Mouse (Mus musculus) heart, embryonic 14.5 days (tissue): ENCODE data around the gene Tpd52l2. TPM values are rescaled to one million over a fixed set of nuclear protein-coding genes. Genes with fewer than 3 reads are reported as not detected.
"Not testable (repeated sequence)": the region's sequence is repeated elsewhere in the genome, so short reads cannot be mapped to it uniquely, and the experiment has no call there.

ENCODE experiments used
- ATAC-seq: fragments of 200-750 bp; cut with Nextera tagmentation; 2 replicates; pipeline ENCODE4 v1.8.0; 2017; ENCODE audit warnings: low read depth, moderate TSS enrichment; ENCODE audit not compliant: insufficient number of reproducible peaks, insufficient read depth, low FRiP score
- H3K27ac ChIP-seq, 2 experiments: fragments of 200-500 bp in 1 of 2; fragments of 300-500 bp in 1 of 2; sonication (generic) in 1 of 2; replicated peaks in 1 of 2; 2 replicates each; pipeline ENCODE4 v1.5.1; 2012 to 2014; ENCODE audit warnings: low read depth in 2 of 2, low read length in 2 of 2, control low read depth in 1 of 2, mild to moderate bottlenecking in 1 of 2, mixed read lengths in 1 of 2; ENCODE audit not compliant: control insufficient read depth in 1 of 2, insufficient read depth in 1 of 2
- H3K27me3 ChIP-seq: fragments of 300-500 bp; sonication (generic); 2 replicates; pipeline ENCODE4 v1.6.1; 2014; ENCODE audit warnings: mild to moderate bottlenecking, low read length, control low read depth; ENCODE audit not compliant: control insufficient read depth, insufficient read depth
- H3K36me3 ChIP-seq: fragments of 300-500 bp; sonication (generic); 2 replicates; pipeline ENCODE4 v1.6.1; 2014; ENCODE audit warnings: mild to moderate bottlenecking, control low read depth, low read length, mixed read lengths; ENCODE audit not compliant: control insufficient read depth, insufficient read depth
- H3K4me1 ChIP-seq, 2 experiments: fragments of 200-500 bp in 1 of 2; fragments of 300-500 bp in 1 of 2; sonication (generic) in 1 of 2; 2 replicates each; pipeline ENCODE4 v1.6.1; 2012 to 2014; ENCODE audit warnings: low read length in 2 of 2, control low read depth in 1 of 2, mixed read lengths in 1 of 2; ENCODE audit not compliant: control insufficient read depth in 2 of 2, insufficient read depth in 2 of 2
- H3K4me2 ChIP-seq: fragments of 300-500 bp; sonication (generic); 2 replicates; pipeline ENCODE4 v1.6.1; 2014; ENCODE audit warnings: mild to moderate bottlenecking, low read length
- H3K4me3 ChIP-seq, 2 experiments: fragments of 200-500 bp in 1 of 2; fragments of 300-500 bp in 1 of 2; sonication (generic) in 1 of 2; 2 replicates each; pipeline ENCODE4 v1.5.1; 2012 to 2014; ENCODE audit warnings: low read length in 2 of 2, mild to moderate bottlenecking in 2 of 2, control low read depth in 1 of 2, low read depth in 1 of 2, moderate library complexity in 1 of 2; ENCODE audit not compliant: control insufficient read depth in 1 of 2, insufficient read depth in 1 of 2
- H3K9ac ChIP-seq: fragments of 300-500 bp; sonication (generic); 2 replicates; pipeline ENCODE4 v1.6.1; 2014; ENCODE audit warnings: mild to moderate bottlenecking, low read length
- H3K9me3 ChIP-seq: fragments of 300-500 bp; sonication (generic); 2 replicates; pipeline ENCODE4 v1.6.1; 2016; ENCODE audit warnings: low read length, control low read depth; ENCODE audit not compliant: control insufficient read depth
- WGBS: fragments of 180-500 bp; shearing (Covaris S2); extraction: QIAGEN DNeasy Blood & Tissue Kit; methylation state at CpG from one replicate; pipeline ENCODE4 v1.1.7; 2014; 5-methylcytosine and 5-hydroxymethylcytosine counted together
- polyA plus RNA-seq: library from polyadenylated mRNA; unstranded; fragments of >200 nt; fragmentation: Nextera tagmentation; extraction: Ambion mirVana; gene quantifications from 2 replicates; pipeline ENCODE4 v1.2.1, GENCODE M21; 2014

The Tpd52l2 gene
- polyA plus RNA-seq, 1 experiment from 2014 or later = 139 TPM

GRCm38 (mm10) chr2:181491432-181492205 is 5.3 kb upstream of the Tpd52l2 start:
- ATAC-seq = no peak

DNA sequence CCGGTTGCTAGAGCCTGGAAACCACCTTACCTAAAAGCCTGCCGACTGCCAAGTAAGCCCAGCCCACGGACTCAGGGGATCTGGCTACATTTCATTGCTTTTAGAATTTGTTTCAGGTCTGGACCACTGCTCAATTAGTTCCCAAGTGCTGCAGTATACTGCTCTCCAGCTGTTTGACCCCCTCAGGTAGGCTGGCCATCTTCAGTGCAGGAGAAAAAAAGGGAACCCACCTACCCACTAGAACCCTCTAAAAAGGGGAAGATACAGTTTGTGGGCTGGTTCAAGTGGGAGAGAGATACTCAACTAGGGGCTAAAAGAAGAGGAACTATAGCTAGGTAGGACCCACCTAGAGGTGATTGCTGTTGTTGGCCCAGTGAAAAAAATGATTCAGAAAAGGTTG is 4.7 kb upstream of the Tpd52l2 start:
- H3K4me2 ChIP-seq = no peak overlapping the region
- H3K9ac ChIP-seq = no peak overlapping the region
- H3K4me3 ChIP-seq = no peak overlapping the region
- 46% methylated on average over 3 of the region's 3 CpGs for WGBS
- peaks cover 7 to 11% of the 10 kb centered on the region in 2 experiments for H3K4me1 ChIP-seq
- no peaks in the 10 kb centered on the region for H3K9me3 ChIP-seq
- no peak for ATAC-seq
- no peaks in the 10 kb centered on the region for H3K27me3 ChIP-seq
- no peaks in the 10 kb centered on the region for H3K36me3 ChIP-seq
- no peak overlapping the region for H3K27ac ChIP-seq

More at GRCm38 (mm10) chr2:181491432-181492205, 5.3 kb upstream of the Tpd52l2 start:
- 30% methylated on average over 7 of the region's 7 CpGs for WGBS
- Histone ChIP-seq H3K27ac (no peak overlapping the region), H3K9me3 (no peaks in the 10 kb centered on the region), H3K9ac (no peak overlapping the region), H3K27me3 (no peaks in the 10 kb centered on the region), H3K4me3 (no peak overlapping the region), H3K4me1 (peaks cover 9 to 17% of the 10 kb centered on the region in 2 experiments), H3K4me2 (no peak overlapping the region), H3K36me3 (no peaks in the 10 kb centered on the region)

- Histone ChIP-seq H3K4me3 (no peak within 1 kb of the TSS), H3K9me3 (no peaks in the 10 kb centered on the region), H3K36me3 (no peaks in the 10 kb centered on the region), H3K27me3 (no peaks in the 10 kb centered on the region), H3K27ac (no peak within 1 kb of the TSS), H3K4me1 (peaks cover 2 to 11% of the 10 kb centered on the region in 2 experiments; a peak in 3 of 4 replicates), H3K9ac (no peak within 1 kb of the TSS), H3K4me2 (no peak within 1 kb of the TSS)
- 80% methylated on average over 31 of the region's 31 CpGs for WGBS
- no peak for ATAC-seq
These were observed 3.6 kb upstream of the Tpd52l2 start, which contains the start of gene Abhd16b for GRCm38 (mm10) chr2:181493156-181493927. TSS of gene Abhd16b (plus strand) at chr2:181493206.

DNA sequence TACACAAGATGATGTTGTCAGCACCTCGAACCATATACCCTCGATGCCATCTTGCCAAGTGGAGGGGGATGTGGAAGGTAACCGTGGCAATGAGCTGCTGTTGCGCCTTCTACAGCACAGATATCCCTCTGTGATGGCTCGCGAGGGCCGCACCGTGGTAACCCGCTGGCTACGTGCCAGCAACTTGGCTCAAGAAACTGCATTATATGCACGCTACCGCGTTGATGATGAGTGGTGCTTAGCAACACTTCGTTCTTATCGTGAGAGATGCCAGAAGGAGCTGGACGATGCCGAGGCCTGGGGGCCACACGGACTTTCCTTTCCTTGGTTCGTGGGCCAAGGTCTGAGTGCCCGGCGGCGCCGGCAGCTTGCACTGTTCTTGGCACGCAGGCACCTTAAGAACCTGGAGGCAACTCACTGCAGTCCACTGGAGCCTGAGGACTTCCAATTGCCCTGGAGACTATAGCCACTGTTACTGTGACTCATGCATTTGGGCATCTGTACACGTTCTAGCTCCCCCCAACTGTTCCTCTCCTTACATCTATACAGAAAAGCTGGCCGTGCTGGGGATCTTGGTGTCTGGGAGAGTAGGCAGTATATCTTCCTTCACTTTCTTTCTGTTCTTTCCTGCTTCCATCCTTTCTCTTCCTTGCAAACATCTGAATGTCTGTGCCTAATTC is 2.5 kb upstream of the Tpd52l2 start:
- no peak overlapping the region for H3K9ac ChIP-seq
- no peak for ATAC-seq
- H3K4me1 ChIP-seq = peaks cover 2 to 14% of the 10 kb centered on the region in 2 experiments; a peak in 3 of 4 replicates
- H3K36me3 ChIP-seq = peaks cover under 1% of the 10 kb centered on the region
- H3K4me2 ChIP-seq = no peak overlapping the region
- no peaks in the 10 kb centered on the region for H3K9me3 ChIP-seq
- H3K27me3 ChIP-seq = no peaks in the 10 kb centered on the region
- no peak overlapping the region for H3K4me3 ChIP-seq
- H3K27ac ChIP-seq = no peak overlapping the region
- WGBS = 62% methylated on average over 26 of the region's 26 CpGs

- H3K9ac ChIP-seq, H3K9me3 ChIP-seq, H3K4me3 ChIP-seq, H3K27me3 ChIP-seq, ATAC-seq: not testable (repeated sequence)
- Histone ChIP-seq H3K4me2 (peak overlapping the region; percentile 91; the same call in 1 of the 2 replicates), H3K4me1 (peaks cover 2 to 14% of the 10 kb centered on the region in 2 experiments; a peak in 3 of 4 replicates), H3K36me3 (peaks cover 14% of the 10 kb centered on the region), H3K27ac (peak overlapping the region in 1 of 2 experiments; percentile 91; a peak in 1 of 4 replicates)
- WGBS = 53% methylated on average over 8 of the region's 8 CpGs
These were observed 1.1 kb upstream of the Tpd52l2 start for GRCm38 (mm10) chr2:181495845-181496244.

GRCm38 (mm10) chr2:181496281-181496680 is 661 bp upstream of the Tpd52l2 start:
- 15% methylated on average over 8 of the region's 8 CpGs for WGBS
- ATAC-seq = peak; percentile 52; the same call in 1 of the 2 replicates
- no peaks in the 10 kb centered on the region for H3K27me3 ChIP-seq
- no peaks in the 10 kb centered on the region for H3K9me3 ChIP-seq
- H3K4me1 ChIP-seq = peaks cover 2 to 14% of the 10 kb centered on the region in 2 experiments; a peak in 3 of 4 replicates
- peak overlapping the region; percentile 93 for H3K9ac ChIP-seq
- H3K4me2 ChIP-seq = peak overlapping the region; percentile 91
- peak overlapping the region; percentile 83 to 91 for H3K27ac ChIP-seq
- peaks cover 19% of the 10 kb centered on the region for H3K36me3 ChIP-seq
- H3K4me3 ChIP-seq = peak overlapping the region; percentile 84 to 95

DNA sequence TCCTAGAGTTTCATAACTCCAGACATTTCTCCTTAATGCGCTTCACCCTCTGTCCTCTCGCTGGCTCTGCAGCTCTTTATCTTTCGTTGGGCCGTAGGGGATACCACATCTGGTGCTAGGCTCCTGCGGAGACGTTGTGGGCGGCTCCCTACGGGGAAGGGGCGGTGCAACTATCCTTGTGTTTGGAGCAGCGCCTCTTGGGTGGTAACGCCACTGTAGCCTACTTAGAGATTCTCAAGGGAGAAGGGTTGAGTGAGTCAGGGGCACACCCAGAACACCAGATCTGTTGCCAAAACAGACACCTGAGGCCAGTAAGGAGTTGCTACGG is 570 bp downstream of the Tpd52l2 start:
- WGBS = under 1% methylated on average over 12 of the region's 12 CpGs
- peak; percentile 44 for ATAC-seq
- Histone ChIP-seq H3K36me3 (peaks cover 31% of the 10 kb centered on the region), H3K9ac (peak overlapping the region; percentile 93), H3K27me3 (no peaks in the 10 kb centered on the region), H3K4me3 (peak overlapping the region; percentile 84 to 95), H3K9me3 (no peaks in the 10 kb centered on the region), H3K27ac (peak overlapping the region; percentile 91 to 96), H3K4me1 (peaks cover 2 to 14% of the 10 kb centered on the region in 2 experiments; a peak in 3 of 4 replicates), H3K4me2 (peak overlapping the region; percentile 91)
